Mouse (Mus musculus) lung, postnatal 0 days (tissue): ENCODE data around the gene Fbxo42.

Experiments
- CTCF ChIP-seq: IDR thresholded peaks from 2 replicates; pipeline ENCODE4 v1.5.1; 2016; ENCODE audit warnings: antibody characterized with exemption, mild to moderate bottlenecking
- EP300 ChIP-seq: IDR thresholded peaks from 2 replicates; pipeline ENCODE4 v1.6.1; 2016; ENCODE audit warnings: antibody characterized with exemption, mild to moderate bottlenecking, control low read depth

GRCm38 (mm10) chr4:141161699-141162208 lies 14.0 kb downstream of the Fbxo42 start:
- TF ChIP-seq EP300 = no peak
- TF ChIP-seq CTCF = no peak
